Mouse (Mus musculus): ENCODE results near the gene Uhrf1. TPM values are rescaled to one million over a fixed set of nuclear protein-coding genes. Genes with fewer than 3 reads are reported as not detected.

The Uhrf1 gene
- total and polyA plus RNA-seq, 3 experiments = 115 to 201 (median 133) TPM

DNA sequence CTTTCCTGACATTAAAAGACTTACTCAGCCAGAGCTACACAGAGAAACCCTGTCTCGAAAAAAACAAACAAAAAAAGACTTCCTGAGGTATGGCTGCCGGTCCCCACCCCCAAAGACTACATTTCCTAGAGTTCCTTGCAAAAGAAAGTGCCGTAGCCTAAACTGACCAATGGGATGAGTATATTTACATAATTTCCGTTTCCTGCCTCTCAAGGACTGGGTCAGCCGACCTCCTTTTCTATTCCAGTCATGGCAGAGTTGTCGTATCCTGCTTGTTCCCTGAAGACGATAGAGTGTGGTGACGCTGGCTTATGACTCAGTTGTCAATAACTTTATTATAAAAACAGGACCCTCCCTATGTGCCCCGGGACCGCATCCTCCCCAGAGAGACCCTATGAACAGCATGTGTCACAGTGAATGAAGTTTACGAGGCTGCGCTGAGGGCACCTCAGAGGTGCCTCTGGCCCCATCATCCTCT, 33.9 kb upstream of the Uhrf1 start:
- Histone ChIP-seq H3K9me3 (replicated peaks; ENCODE audit: insufficient read depth, low read length) (no peaks in the 10 kb centered on the region), H3K4me1 (ENCODE audit: control insufficient read depth in 1 of 2, insufficient read depth in 2 of 2, low read length in 2 of 2) (peaks cover 0 to 14% of the 10 kb centered on the region in 2 experiments; a peak in 2 of 4 replicates), H3K79me2 (ENCODE audit: control insufficient read depth, insufficient read depth, low read length, poor library complexity) (peaks cover 2% of the 10 kb centered on the region; the same call in 1 of the 2 replicates), H3K27me3 (ENCODE audit: control insufficient read depth in 1 of 2, insufficient read depth in 2 of 2, low read length in 2 of 2) (no peaks in the 10 kb centered on the region), H3K36me3 (ENCODE audit: control insufficient read depth in 1 of 2, insufficient read depth in 2 of 2, low read length in 2 of 2) (peaks cover 0 to 7% of the 10 kb centered on the region in 2 experiments; a peak in 3 of 4 replicates), H3K4me3 (ENCODE audit: control insufficient read depth in 1 of 2, insufficient read depth in 1 of 2, low read depth in 2 of 2, low read length in 2 of 2) (peak overlapping the region; percentile 72 to 74), H3K9ac (ENCODE audit: control insufficient read depth, low read depth, low read length, poor library complexity, severe bottlenecking) (peak overlapping the region; percentile 88), H3K27ac (ENCODE audit: control insufficient read depth, low read depth, low read length) (peak overlapping the region; percentile 87)
- TF ChIP-seq TCF12 (IDR thresholded peaks at IDR 0.05; ENCODE audit: low read depth, low read length) = peak; percentile 15; the same call in 1 of the 2 replicates
- no peak for TF ChIP-seq MAFK (IDR thresholded peaks at IDR 0.05; ENCODE audit: borderline replicate concordance, low read depth, low read length)
- TF ChIP-seq ZNF384 (IDR thresholded peaks at IDR 0.05; ENCODE audit: low read depth, low read length) = peak; percentile 55; the same call in 1 of the 2 replicates
- peak; percentile 61 for TF ChIP-seq TBP (IDR thresholded peaks at IDR 0.05; ENCODE audit: low read depth, low read length)
- no peak for TF ChIP-seq MEF2A (IDR thresholded peaks at IDR 0.05; ENCODE audit: extremely low read depth, insufficient replicate concordance, low read depth, low read length, poor library complexity, severe bottlenecking)
- TF ChIP-seq ELF1 (IDR thresholded peaks at IDR 0.05; ENCODE audit: low read depth, low read length) = peak; percentile 67
- peak; percentile 84 for TF ChIP-seq NELFE (IDR thresholded peaks at IDR 0.05; ENCODE audit: low read depth, low read length)
- TF ChIP-seq MAX (IDR thresholded peaks at IDR 0.05; ENCODE audit: low read length) = 0 out of 2 replicates have a peak, but pooled peaks have one; percentile 13
- TF ChIP-seq ETS1 (IDR thresholded peaks at IDR 0.05; ENCODE audit: low read depth, low read length) = 0 out of 2 replicates have a peak, but pooled peaks have one; percentile 7
- TF ChIP-seq USF1 (IDR thresholded peaks at IDR 0.05; ENCODE audit: low read depth, low read length) = peak; percentile 63; the same call in 1 of the 2 replicates
- TF ChIP-seq CHD2 (IDR thresholded peaks at IDR 0.05; ENCODE audit: low read length) = peak; percentile 47; the same call in 1 of the 2 replicates
- TF ChIP-seq HCFC1 (IDR thresholded peaks at IDR 0.05; ENCODE audit: low read depth, low read length) = peak; percentile 97
- TF ChIP-seq KAT2A (conservative IDR thresholded peaks at IDR 0.05; ENCODE audit: low read depth, low read length) = peak; percentile 82
- no peak for TF ChIP-seq E2F4 (IDR thresholded peaks at IDR 0.05; ENCODE audit: borderline replicate concordance, low read depth, low read length)
- no peak; the same call in 1 of the 2 replicates for TF ChIP-seq MXI1 (IDR thresholded peaks at IDR 0.05; ENCODE audit: low read depth, low read length)
- peak; percentile 98 for TF ChIP-seq POLR2AphosphoS2 (IDR thresholded peaks at IDR 0.05; ENCODE audit: low read length)
- peak; percentile 63 to 94; a peak in 3 of 4 replicates for TF ChIP-seq POLR2A (IDR thresholded peaks at IDR 0.05; ENCODE audit: control insufficient read depth in 1 of 2, insufficient read depth in 1 of 2, low read depth in 1 of 2, low read length in 2 of 2, poor library complexity in 1 of 2)
- peak; percentile 75 for TF ChIP-seq SIN3A (IDR thresholded peaks at IDR 0.05; ENCODE audit: low read length)
- no peak for TF ChIP-seq CHD1 (IDR thresholded peaks at IDR 0.05; ENCODE audit: low read depth, low read length)
- no peak for TF ChIP-seq JUND (IDR thresholded peaks at IDR 0.05; ENCODE audit: low read depth, low read length)
- TF ChIP-seq TAL1 (IDR thresholded peaks at IDR 0.05; ENCODE audit: low read length) = no peak
- peak; percentile 95 for TF ChIP-seq ZMIZ1 (IDR thresholded peaks at IDR 0.05; ENCODE audit: low read depth, low read length)
- TF ChIP-seq MYB (IDR thresholded peaks at IDR 0.05; ENCODE audit: low read depth, low read length) = no peak
- TF ChIP-seq BHLHE40 (IDR thresholded peaks at IDR 0.05; ENCODE audit: borderline replicate concordance, low read depth, low read length) = no peak; the same call in 1 of the 2 replicates
- no peak for TF ChIP-seq MAZ (IDR thresholded peaks at IDR 0.05; ENCODE audit: low read depth, low read length)
- peak; percentile 93 for DNase-seq (ENCODE audit: low read depth, low spot score)
